In the genomic region with DNA sequence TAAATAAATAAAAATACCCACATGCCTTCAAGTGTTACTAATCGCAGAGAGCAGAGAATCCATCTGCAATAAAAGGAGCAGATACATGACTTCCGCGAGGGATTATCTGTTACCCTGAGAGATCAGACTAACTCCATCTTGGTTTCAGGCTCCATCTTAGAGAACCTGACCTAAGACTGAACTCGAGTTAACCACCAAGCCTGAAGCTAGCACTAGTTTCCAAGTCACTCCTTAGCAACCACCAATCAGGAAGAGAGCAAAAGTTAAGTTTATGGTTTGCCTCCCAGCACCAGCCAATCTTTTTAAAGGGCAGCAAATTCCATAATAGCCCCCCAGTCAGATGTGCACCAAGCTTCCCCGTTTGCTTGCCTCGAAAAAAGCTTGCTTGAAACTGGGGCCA, we compare ENCODE assay signal across 25 mouse cellular contexts. TPM values are rescaled to one million over a fixed set of nuclear protein-coding genes. Genes with fewer than 3 reads are reported as not detected.
DNase-seq lines count a peak whose midpoint lies in the region; ATAC-seq and TF ChIP-seq lines count a peak whose summit lies in the region.
"Had no signal": no experiment of that assay in that cellular context is flagged by ENCODE, and none has a peak within 500 bp of the region (broad histone marks: within the 10 kb centered on the region; RNA-seq: fewer than 3 reads in every experiment).

No protein-coding gene starts in this region.

- H3K4me2 ChIP-seq in lung, embryonic 16.5 days (ENCODE audit: low read depth, low read length), result no peak overlapping the region
- no peak overlapping the region for H3K4me2 ChIP-seq in midbrain, embryonic 16.5 days (ENCODE audit: low read length)
- H3K4me2 ChIP-seq: embryonic facial prominence, embryonic 13.5 days; forebrain, embryonic 13.5 days; heart, embryonic 13.5 days; hindbrain, embryonic 12.5 days; hindbrain, embryonic 15.5 days had no signal

- no peak for DNase-seq in lung, adult 2 months
- DNase-seq in ES-CJ7 (ENCODE audit: low read depth, low spot score) (peak; percentile 68), ZHBTc4 (ENCODE audit: low read depth, low spot score) (peak; percentile 33)
- DNase-seq in spleen, adult 12 weeks (ENCODE audit: low spot score), result no peak
- DNase-seq: cerebellum, adult 11-12 months; cerebellum, adult 8-10 months; cerebellum, postnatal 36 days; embryo, embryonic 11 days; gastrocnemius, postnatal 10 days; gastrocnemius, postnatal 36 days; heart, adult 2 months; heart, postnatal 14 days; heart, postnatal 4 days had no signal

- no peaks in the 10 kb centered on the region for H3K27me3 ChIP-seq in lung, embryonic 16.5 days (ENCODE audit: control insufficient read depth, insufficient read depth, low read depth, low read length)
- H3K27me3 ChIP-seq in midbrain, embryonic 16.5 days (ENCODE audit: control insufficient read depth, insufficient read depth, low read depth, low read length), result no peaks in the 10 kb centered on the region
- H3K27me3 ChIP-seq: embryonic facial prominence, embryonic 13.5 days; forebrain, embryonic 13.5 days; heart, embryonic 13.5 days; hindbrain, embryonic 12.5 days; hindbrain, embryonic 15.5 days had no signal

- no peak for TF ChIP-seq POLR2A in lung, adult 2 months (IDR thresholded peaks at IDR 0.05; ENCODE audit: borderline replicate concordance, extremely low read depth, low read depth, low read length)

- H3K9ac ChIP-seq in lung, embryonic 16.5 days (ENCODE audit: low read length), result no peak overlapping the region
- H3K9ac ChIP-seq in midbrain, embryonic 16.5 days (ENCODE audit: low read depth, low read length), result no peak overlapping the region
- H3K9ac ChIP-seq: embryonic facial prominence, embryonic 13.5 days; forebrain, embryonic 13.5 days; heart, embryonic 13.5 days; hindbrain, embryonic 12.5 days; hindbrain, embryonic 15.5 days had no signal

- no peaks in the 10 kb centered on the region for H3K36me3 ChIP-seq in lung, embryonic 16.5 days (ENCODE audit: control insufficient read depth, insufficient read depth, low read length)
- H3K36me3 ChIP-seq in midbrain, embryonic 16.5 days (ENCODE audit: control insufficient read depth, insufficient read depth, low read length), result no peaks in the 10 kb centered on the region
- H3K36me3 ChIP-seq: embryonic facial prominence, embryonic 10.5 days; embryonic facial prominence, embryonic 13.5 days; forebrain, embryonic 10.5 days; heart, embryonic 10.5 days; heart, embryonic 13.5 days; hindbrain, embryonic 12.5 days; hindbrain, embryonic 15.5 days had no signal

- WGBS in lung, embryonic 16.5 days, result 71% methylated on average over 6 of the region's 6 CpGs
- 73% methylated on average over 6 of the region's 6 CpGs for WGBS in lung, adult 2 months
- WGBS in midbrain, embryonic 16.5 days, result 89% methylated on average over 6 of the region's 6 CpGs

- ATAC-seq in lung, embryonic 16.5 days (ENCODE audit: low read depth), result no peak
- ATAC-seq in midbrain, embryonic 16.5 days, result no peak
- ATAC-seq: CD4-positive, CD25-positive, alpha-beta regulatory T cell, adult 4 months; forebrain, embryonic 13.5 days; forebrain, embryonic 16.5 days had no signal

- peak overlapping the region; percentile 68 for H3K27ac ChIP-seq in lung, embryonic 16.5 days (ENCODE audit: low read length)
- H3K27ac ChIP-seq in midbrain, embryonic 16.5 days (ENCODE audit: low read length), result no peak overlapping the region
- H3K27ac ChIP-seq: embryonic facial prominence, embryonic 10.5 days; embryonic facial prominence, embryonic 13.5 days; forebrain, embryonic 10.5 days; forebrain, embryonic 13.5 days; heart, adult 2 months; heart, embryonic 10.5 days; hindbrain, embryonic 12.5 days; hindbrain, embryonic 15.5 days had no signal

- H3K4me1 ChIP-seq in lung, embryonic 16.5 days (replicated peaks; ENCODE audit: control insufficient read depth, insufficient read depth, low read length), result no peaks in the 10 kb centered on the region
- no peaks in the 10 kb centered on the region for H3K4me1 ChIP-seq in lung, adult 2 months (ENCODE audit: control insufficient read depth, insufficient read depth, low read length)
- H3K4me1 ChIP-seq in midbrain, embryonic 16.5 days (ENCODE audit: control insufficient read depth, insufficient read depth, low read length), result no peaks in the 10 kb centered on the region
- H3K4me1 ChIP-seq: forebrain, embryonic 13.5 days; hindbrain, embryonic 15.5 days had no signal

- no peak overlapping the region for H3K4me3 ChIP-seq in lung, embryonic 16.5 days (ENCODE audit: low read length)
- H3K4me3 ChIP-seq in lung, adult 2 months (replicated peaks; ENCODE audit: extremely low read depth, low read depth, low read length), result no peak overlapping the region
- H3K4me3 ChIP-seq in midbrain, embryonic 16.5 days (ENCODE audit: low read depth, low read length), result no peak overlapping the region
- H3K4me3 ChIP-seq: embryonic facial prominence, embryonic 10.5 days; embryonic facial prominence, embryonic 13.5 days; forebrain, embryonic 10.5 days; forebrain, embryonic 13.5 days; heart, adult 2 months; heart, embryonic 10.5 days; heart, embryonic 13.5 days; hindbrain, embryonic 12.5 days; hindbrain, embryonic 15.5 days had no signal

- TF ChIP-seq CTCF in lung, adult 2 months (IDR thresholded peaks at IDR 0.05; ENCODE audit: insufficient read depth, low read length), result no peak

- no peaks in the 10 kb centered on the region for H3K9me3 ChIP-seq in lung, embryonic 16.5 days (ENCODE audit: control insufficient read depth, low read length)
- no peaks in the 10 kb centered on the region for H3K9me3 ChIP-seq in midbrain, embryonic 16.5 days (replicated peaks; ENCODE audit: control insufficient read depth, low read length, poor library complexity, severe bottlenecking)
- H3K9me3 ChIP-seq: embryonic facial prominence, embryonic 10.5 days; embryonic facial prominence, embryonic 13.5 days; forebrain, embryonic 10.5 days; forebrain, embryonic 13.5 days; heart, embryonic 10.5 days; heart, embryonic 13.5 days; hindbrain, embryonic 12.5 days; hindbrain, embryonic 15.5 days had no signal

RNA-seq across cellular contexts. Expression of a gene that starts 23.8 kb away (rescaled TPM):
- 93.5 and 94.5 TPM in 2 replicates for polyA plus RNA-seq in lung, embryonic 16.5 days (2015; fragmentation: Nextera tagmentation; extraction: Ambion mirVana)
- polyA plus RNA-seq in lung, adult 2 months (2012; rRNA removed), result 20.9 and 24.7 TPM in 2 replicates
- 95.0 and 97.1 TPM in 2 replicates for polyA plus RNA-seq in midbrain, embryonic 16.5 days (2015; fragmentation: Nextera tagmentation; extraction: Ambion mirVana)

RNA-seq across cellular contexts. Expression of a gene that starts 42.0 kb away (rescaled TPM):
- polyA plus RNA-seq in lung, embryonic 16.5 days (2015; fragmentation: Nextera tagmentation; extraction: Ambion mirVana), result 17.4 and 19.9 TPM in 2 replicates
- polyA plus RNA-seq in lung, adult 2 months (2012; rRNA removed), result 35.9 and 44.0 TPM in 2 replicates
- 36.2 and 38.0 TPM in 2 replicates for polyA plus RNA-seq in midbrain, embryonic 16.5 days (2015; fragmentation: Nextera tagmentation; extraction: Ambion mirVana)

RNA-seq across cellular contexts. Expression of a gene that starts 48.6 kb away (rescaled TPM):
- polyA plus RNA-seq in lung, embryonic 16.5 days (2015; fragmentation: Nextera tagmentation; extraction: Ambion mirVana), result 65.1 and 80.4 TPM in 2 replicates
- 108 and 148 TPM in 2 replicates for polyA plus RNA-seq in lung, adult 2 months (2012; rRNA removed)
- polyA plus RNA-seq in midbrain, embryonic 16.5 days (2015; fragmentation: Nextera tagmentation; extraction: Ambion mirVana), result 168 and 180 TPM in 2 replicates

Comparison
In these comparisons a context has a peak if more than half of its experiments do, and no peak if none do; other contexts are left out.
1. DNase-seq: peak in ES-CJ7 (single experiment) and ZHBTc4 (single experiment); none in lung, adult 2 months (single experiment) and spleen, adult 12 weeks (single experiment).